Mouse (Mus musculus): ENCODE results near the gene Gm15097. TPM values are rescaled to one million over a fixed set of nuclear protein-coding genes. Genes with fewer than 3 reads are reported as not detected.

The Gm15097 gene
- not detected for polyA plus RNA-seq (2014; fragmentation: Illumina TruSeq; extraction: RNeasy Lipid Tissue Mini Kit (QIAGEN cat#74804); ENCODE audit: low read depth, low replicate concordance)

GRCm38 (mm10) chrX:149784173-149784572 is at the start of gene Gm15097:
Gene Gm15097, plus strand, starts transcription at chrX:149784473.

Other genes starting within 250 kb of the Gm15097 start
- not detected for gene Gm10439, start 189.9 kb upstream of the Gm15097 start, polyA plus RNA-seq (2014; fragmentation: Illumina TruSeq; extraction: RNeasy Lipid Tissue Mini Kit (QIAGEN cat#74804); ENCODE audit: low read depth, low replicate concordance)
- gene Gm15091, start 157.2 kb downstream of the Gm15097 start, polyA plus RNA-seq (2014; fragmentation: Illumina TruSeq; extraction: RNeasy Lipid Tissue Mini Kit (QIAGEN cat#74804); ENCODE audit: low read depth, low replicate concordance), result not detected